Mouse (Mus musculus) megakaryocyte, embryonic 14.5 days (primary cell): ENCODE data around the gene Pnkd.

Experiments
- FLI1 ChIP-seq: IDR thresholded peaks from 2 replicates; pipeline ENCODE4 v1.6.1; 2012; ENCODE audit warnings: low read length, inconsistent platforms, mixed read lengths
- GATA1 ChIP-seq: IDR thresholded peaks from 3 replicates; pipeline ENCODE4 v1.6.1; 2012; ENCODE audit warnings: mixed read lengths, low read length, inconsistent platforms, borderline replicate concordance

DNA sequence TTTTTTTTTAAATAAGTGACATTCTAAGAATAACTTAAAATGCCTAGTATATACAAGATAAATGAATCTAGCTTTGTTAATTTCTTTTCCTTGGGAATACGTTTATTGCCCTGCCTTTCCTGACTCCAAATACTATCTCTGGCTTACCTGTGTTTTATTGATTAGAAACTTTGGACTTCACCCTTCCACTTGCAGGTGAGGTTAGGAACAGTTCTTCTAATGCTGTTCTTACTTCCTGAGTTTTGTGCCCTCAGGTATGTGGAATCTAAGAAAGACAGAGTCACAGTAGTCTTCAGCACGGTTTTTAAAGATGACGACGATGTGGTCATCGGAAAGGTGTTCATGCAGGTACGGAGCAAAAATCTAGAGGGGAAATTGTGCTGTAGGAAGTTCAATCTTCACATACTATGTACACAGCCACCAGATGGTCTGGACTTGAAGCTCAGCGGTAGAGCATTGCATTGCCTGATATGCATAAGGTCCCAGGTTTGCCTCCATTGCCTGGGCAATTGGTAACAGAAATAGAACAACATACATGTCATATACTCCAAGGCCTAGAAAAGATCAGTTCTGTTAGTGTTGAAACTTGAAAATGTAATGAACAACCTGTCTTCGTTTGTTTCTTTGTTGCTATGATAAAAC is 28.9 kb upstream of the Pnkd start:
- TF ChIP-seq GATA1 (no peak), FLI1 (no peak)
